Mouse (Mus musculus) G1E (cell line): ENCODE measurements at regions not wholly inside any gene's neighbourhood (a gene's known extent, or its start where the extent isn't known, plus 50 kb on each side); places are given as distances from the start of the nearest gene placed in this dataset.

Experiments
- ATAC-seq: 2 replicates; pipeline ENCODE4 v1.8.0; 2016; ENCODE audit warnings: mild to moderate bottlenecking; ENCODE audit not compliant: insufficient number of reproducible peaks, poor library complexity, low FRiP score, severe bottlenecking; ENCODE audit errors: extremely low read depth
- DNase-seq: peaks from one replicate; pipeline ENCODE4 v3.0.0; 2012; ENCODE audit warnings: low spot score
- H3K27me3 ChIP-seq: 2 replicates; pipeline ENCODE4 v1.6.1; 2012; ENCODE audit warnings: mild to moderate bottlenecking, low read length, inconsistent platforms; ENCODE audit not compliant: insufficient read depth
- H3K36me3 ChIP-seq: replicated peaks from 2 replicates; pipeline ENCODE3; 2012; ENCODE audit warnings: mild to moderate bottlenecking, inconsistent platforms
- H3K4me1 ChIP-seq: 2 replicates; pipeline ENCODE4 v1.6.1; 2012; ENCODE audit warnings: low read depth, low read length, inconsistent platforms, mixed read lengths; ENCODE audit not compliant: insufficient read depth
- H3K4me3 ChIP-seq: 2 replicates; pipeline ENCODE4 v1.5.1; 2012; ENCODE audit warnings: low read depth, mild to moderate bottlenecking, inconsistent platforms, low read length, moderate library complexity, mixed read lengths
- H3K9me3 ChIP-seq: replicated peaks from 2 replicates; pipeline ENCODE4 v1.6.1; 2012; ENCODE audit warnings: inconsistent platforms
- CTCF ChIP-seq: IDR thresholded peaks from 2 replicates; pipeline ENCODE4 v1.5.1; 2012; ENCODE audit warnings: low read depth, low read length, inconsistent platforms, mixed read lengths
- GATA1 ChIP-seq: IDR thresholded peaks from 2 replicates; pipeline ENCODE4 v1.6.1; 2012; ENCODE audit warnings: borderline replicate concordance, low read length, inconsistent platforms, mixed read lengths
- GATA2 ChIP-seq: IDR thresholded peaks from 2 replicates; pipeline ENCODE4 v1.6.1; 2012; ENCODE audit warnings: low read depth, low read length, inconsistent platforms, borderline replicate concordance
- POLR2AphosphoS5 ChIP-seq: IDR thresholded peaks from 2 replicates; pipeline ENCODE4 v1.6.1; 2012; ENCODE audit warnings: low read depth, low read length, inconsistent platforms; ENCODE audit not compliant: insufficient replicate concordance
- TAL1 ChIP-seq: conservative IDR thresholded peaks from 2 replicates; pipeline ENCODE4 v1.6.1; 2012; ENCODE audit warnings: low read depth, low read length, inconsistent platforms, mixed read lengths

DNA sequence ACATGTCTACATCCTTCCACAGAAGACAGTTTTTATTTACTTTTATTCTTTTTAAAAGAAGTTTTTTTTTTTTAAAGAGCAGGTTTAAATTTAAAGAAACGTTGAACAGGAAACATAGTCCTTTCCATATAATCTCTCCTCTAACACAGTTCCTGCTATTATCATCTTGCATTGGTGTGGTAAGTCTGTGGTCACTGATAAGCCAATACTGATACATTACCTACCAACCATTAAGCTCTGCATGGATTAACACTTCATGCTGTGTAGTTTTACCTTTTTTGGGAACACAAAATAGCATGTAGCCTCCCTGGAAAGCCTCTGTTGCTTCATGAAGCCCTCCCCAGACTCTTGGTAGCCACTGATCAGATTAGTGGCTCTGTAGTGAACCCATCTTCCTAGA lies 617.4 kb upstream of the Fam160b2 start:
- Histone ChIP-seq H3K9me3 (peaks cover 14% of the 10 kb centered on the region), H3K4me3 (no peak overlapping the region), H3K27me3 (no peaks in the 10 kb centered on the region), H3K36me3 (no peaks in the 10 kb centered on the region), H3K4me1 (no peaks in the 10 kb centered on the region)
- ATAC-seq (no peak), DNase-seq (no peak)
- TF ChIP-seq GATA2 (no peak), CTCF (no peak), POLR2AphosphoS5 (no peak), TAL1 (no peak), GATA1 (no peak)

DNA sequence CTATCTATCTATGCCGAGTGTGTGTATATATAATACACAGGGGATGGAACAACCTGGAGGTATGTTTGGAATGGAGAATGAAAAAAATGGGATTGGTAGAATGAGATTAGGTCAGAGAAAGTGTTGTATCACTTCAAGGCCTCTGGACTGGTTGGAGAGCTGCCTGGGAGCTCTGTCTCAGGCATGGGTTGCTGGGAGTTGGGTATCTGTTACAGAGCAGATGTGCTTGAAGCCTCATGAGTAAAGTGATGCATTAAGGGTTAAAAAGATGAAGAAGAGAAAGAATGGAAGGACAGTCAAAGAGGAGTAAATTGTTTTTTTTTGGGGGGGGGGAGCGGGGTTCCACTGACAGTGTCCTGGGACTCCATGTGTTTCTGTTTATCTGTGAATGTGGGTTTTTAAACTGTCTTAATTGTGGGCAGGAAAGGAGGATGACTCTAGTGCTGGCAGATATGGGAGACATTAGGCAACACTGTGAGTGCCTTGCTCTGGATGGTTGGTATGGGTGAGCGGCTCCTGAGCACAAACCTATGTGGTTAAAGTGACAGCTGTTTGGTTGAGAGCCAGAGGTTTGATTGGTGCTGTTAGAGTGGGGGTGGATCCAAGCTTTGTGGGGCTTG lies 611.8 kb upstream of the Fam160b2 start:
- no peaks in the 10 kb centered on the region for H3K27me3 ChIP-seq
- no peak for ATAC-seq
- TF ChIP-seq TAL1: no peak
- TF ChIP-seq CTCF: no peak
- TF ChIP-seq POLR2AphosphoS5: no peak
- no peak for TF ChIP-seq GATA1
- TF ChIP-seq GATA2: no peak
- H3K36me3 ChIP-seq: no peaks in the 10 kb centered on the region
- no peak overlapping the region for H3K4me3 ChIP-seq
- peaks cover 13% of the 10 kb centered on the region for H3K9me3 ChIP-seq
- H3K4me1 ChIP-seq: no peaks in the 10 kb centered on the region
- DNase-seq: no peak

DNA sequence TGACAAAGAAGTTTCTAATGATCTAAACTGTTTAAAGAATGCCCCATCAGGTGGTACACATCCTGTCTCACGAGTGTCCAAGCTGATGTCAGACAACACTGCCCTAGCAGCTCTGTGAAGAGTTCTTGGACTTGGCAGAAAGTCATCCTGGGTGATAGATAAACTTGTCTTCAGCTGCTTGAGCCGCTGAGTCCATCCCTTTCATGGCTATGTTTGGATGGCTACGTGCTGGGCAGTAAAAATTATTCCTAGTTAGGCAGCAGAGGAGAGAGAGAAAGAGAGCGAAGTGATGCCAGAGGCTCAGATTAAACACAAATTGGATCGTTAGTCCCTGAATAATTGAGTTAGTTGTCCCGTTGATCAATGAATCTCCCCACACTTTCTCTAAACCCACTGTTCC lies 603.8 kb upstream of the Fam160b2 start:
- H3K4me3 ChIP-seq: no peak overlapping the region
- no peak for DNase-seq
- no peak for ATAC-seq
- H3K36me3 ChIP-seq: no peaks in the 10 kb centered on the region
- TF ChIP-seq POLR2AphosphoS5: no peak
- no peak for TF ChIP-seq GATA1
- TF ChIP-seq TAL1: no peak
- TF ChIP-seq CTCF: no peak
- TF ChIP-seq GATA2: no peak
- H3K9me3 ChIP-seq: peaks cover 36% of the 10 kb centered on the region
- H3K4me1 ChIP-seq: no peaks in the 10 kb centered on the region
- H3K27me3 ChIP-seq: no peaks in the 10 kb centered on the region

DNA sequence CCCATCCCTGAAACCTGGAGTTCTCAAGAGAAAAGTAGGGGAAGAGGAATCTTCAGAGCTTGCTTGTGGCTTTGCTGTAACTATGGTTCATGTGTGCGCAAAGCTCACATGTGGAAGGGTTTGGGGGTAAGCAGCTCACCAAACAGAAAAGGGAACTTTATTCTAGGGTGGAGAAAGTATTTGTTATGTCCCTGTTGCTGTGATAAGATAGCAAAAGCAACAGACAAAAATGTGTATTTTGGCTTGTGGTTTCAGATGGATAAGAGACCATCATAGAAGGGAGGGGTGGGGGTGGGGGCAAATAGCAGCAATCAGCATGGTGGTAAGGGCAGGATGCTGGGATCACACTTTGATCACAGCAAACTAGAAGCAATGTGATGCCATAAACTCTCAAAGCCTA lies 601.3 kb upstream of the Fam160b2 start:
- DNase-seq (no peak), ATAC-seq (no peak)
- TF ChIP-seq TAL1 (no peak), GATA2 (no peak), GATA1 (no peak), CTCF (no peak), POLR2AphosphoS5 (no peak)
- Histone ChIP-seq H3K36me3 (no peaks in the 10 kb centered on the region), H3K4me3 (no peak overlapping the region), H3K4me1 (no peaks in the 10 kb centered on the region), H3K27me3 (no peaks in the 10 kb centered on the region), H3K9me3 (peaks cover 39% of the 10 kb centered on the region)

DNA sequence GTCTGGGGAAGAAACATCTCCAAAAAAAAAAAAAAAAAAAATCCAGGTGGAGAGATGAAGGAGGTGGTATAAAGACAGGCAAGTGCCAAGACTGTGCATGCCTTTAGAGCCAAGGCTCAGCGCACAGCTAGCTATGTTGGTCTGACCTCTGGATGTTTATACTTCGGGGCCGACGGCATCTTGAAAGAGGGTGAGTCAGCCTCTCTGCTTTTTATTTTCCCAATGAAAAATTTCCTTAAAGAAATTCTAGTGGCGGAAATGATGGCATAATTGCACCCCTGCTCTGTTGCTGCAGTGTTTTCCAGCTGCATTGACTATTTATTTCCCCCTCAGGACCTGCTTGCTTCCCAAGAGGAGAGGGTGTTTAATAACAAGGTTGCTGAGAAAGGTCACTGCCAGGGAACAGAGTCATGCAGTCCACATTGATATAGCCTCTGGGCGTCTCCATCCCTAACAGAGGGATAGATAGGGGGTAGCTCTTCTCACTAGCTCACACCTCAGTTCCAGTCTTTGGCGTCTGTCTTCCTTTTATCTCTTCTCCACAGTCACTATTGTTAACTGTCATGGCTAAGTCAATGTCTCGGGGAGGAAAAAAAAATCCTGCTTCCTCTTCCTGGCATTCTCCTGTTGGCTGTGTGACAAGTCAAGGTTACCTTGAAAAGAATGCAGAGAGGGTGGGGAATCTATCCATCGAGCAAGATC lies 599.7 kb upstream of the Fam160b2 start:
- no peak overlapping the region for H3K4me3 ChIP-seq
- H3K27me3 ChIP-seq: no peaks in the 10 kb centered on the region
- ATAC-seq (no peak), DNase-seq (no peak)
- H3K9me3 ChIP-seq: peaks cover 32% of the 10 kb centered on the region
- no peaks in the 10 kb centered on the region for H3K4me1 ChIP-seq
- no peaks in the 10 kb centered on the region for H3K36me3 ChIP-seq
- TF ChIP-seq GATA1 (no peak), TAL1 (no peak), POLR2AphosphoS5 (no peak), CTCF (no peak), GATA2 (no peak)

DNA sequence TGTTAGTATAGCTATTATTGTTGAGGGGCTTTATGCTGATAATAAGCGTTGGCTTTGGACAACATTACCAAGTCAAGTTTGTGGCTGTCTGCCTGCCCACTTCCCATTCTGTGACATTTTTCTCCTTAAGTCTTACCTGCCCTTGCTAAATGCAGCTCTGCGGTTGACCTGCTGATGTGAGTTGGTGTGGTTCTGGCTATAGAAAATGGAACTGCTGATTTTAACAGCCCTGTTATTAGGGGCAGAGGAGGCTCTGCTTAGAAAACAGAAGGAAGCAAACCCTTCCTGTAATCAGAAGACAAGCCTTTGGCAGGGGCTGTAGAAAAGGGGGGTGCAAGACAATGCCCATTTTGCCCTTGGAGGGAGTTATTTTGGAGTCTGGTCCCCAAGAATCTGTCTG lies 594.6 kb upstream of the Fam160b2 start:
- no peak for TF ChIP-seq TAL1
- no peak for TF ChIP-seq POLR2AphosphoS5
- no peak for TF ChIP-seq CTCF
- TF ChIP-seq GATA1: no peak
- TF ChIP-seq GATA2: no peak
- no peak overlapping the region for H3K4me3 ChIP-seq
- no peaks in the 10 kb centered on the region for H3K4me1 ChIP-seq
- H3K36me3 ChIP-seq: no peaks in the 10 kb centered on the region
- peaks cover 25% of the 10 kb centered on the region for H3K9me3 ChIP-seq
- H3K27me3 ChIP-seq: no peaks in the 10 kb centered on the region
- DNase-seq (no peak), ATAC-seq (no peak)
